Mouse (Mus musculus): ENCODE measurements around the gene Rad54l.

The Rad54l gene

DNA sequence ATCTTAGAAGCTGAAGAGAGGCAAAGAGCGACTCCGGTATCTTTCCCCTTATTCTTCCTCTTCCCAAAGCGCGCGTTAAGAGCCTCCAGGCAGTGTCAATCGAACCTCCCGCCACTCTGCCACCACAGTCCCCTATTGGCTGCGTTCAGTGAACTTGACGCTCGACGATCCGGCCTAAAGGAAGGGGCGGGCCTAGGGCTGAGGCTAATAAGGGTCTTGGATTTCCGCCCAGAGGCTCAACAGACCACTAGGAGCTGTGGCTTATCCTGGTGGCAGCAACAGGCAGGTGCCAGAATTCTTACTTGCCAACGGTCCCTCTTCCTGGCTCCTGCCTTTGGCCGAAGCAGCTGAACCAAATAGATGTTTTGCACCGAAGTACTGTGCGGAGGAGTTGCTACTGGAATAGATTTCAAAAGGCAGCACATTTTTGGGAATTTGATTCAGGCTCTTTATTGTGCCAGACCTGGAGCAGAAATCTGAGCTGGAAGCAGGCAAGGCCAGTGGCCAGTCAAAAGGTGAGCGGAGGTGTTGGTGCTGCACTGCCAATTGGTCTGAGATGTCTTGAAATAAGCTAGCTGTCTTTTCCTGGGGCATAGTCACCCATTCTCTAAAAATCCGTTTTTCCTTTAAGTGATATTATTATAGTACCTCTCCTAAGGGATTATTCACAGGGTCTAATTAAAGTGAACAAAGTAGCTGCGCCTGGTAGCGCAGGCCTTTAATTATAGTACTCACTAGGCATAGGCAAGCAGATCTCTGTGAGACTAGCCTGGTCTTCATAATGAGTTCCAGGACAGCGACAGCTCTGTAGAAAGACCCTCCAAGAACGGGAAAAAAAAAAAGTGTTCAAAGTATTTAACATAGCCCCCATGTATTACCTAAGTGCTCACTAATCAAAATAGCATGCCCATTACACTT is at the start of gene Rad54l, which contains the start of gene Pomgnt1:
Gene Rad54l (minus strand): TSS at position 89 of the 918 bp plus-strand sequence.
Gene Pomgnt1 (plus strand): TSS at position 239 of the 918 bp plus-strand sequence.
- peak; percentile 76 to 81 for DNase-seq (ENCODE audit: low spot score in 2 of 2)

DNA sequence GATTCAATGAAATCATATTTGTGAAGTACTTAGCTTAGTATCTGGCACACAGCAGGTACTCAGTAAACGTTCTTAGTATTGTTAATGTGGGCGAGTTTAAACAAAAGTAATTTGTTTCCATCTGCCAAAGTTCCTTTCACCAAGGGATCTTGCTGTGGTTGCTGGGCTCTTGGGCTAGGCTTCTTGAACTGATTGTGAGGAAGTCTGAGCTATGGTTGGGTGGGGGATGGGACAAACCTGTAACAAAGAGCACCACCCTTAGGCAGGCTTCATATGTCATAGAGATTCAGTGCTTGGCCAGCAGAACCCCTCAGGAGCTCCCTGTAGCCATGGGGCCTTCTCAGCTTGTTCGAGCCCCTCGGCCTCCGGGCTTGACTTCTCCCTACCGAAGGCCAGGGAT is 49.6 kb upstream of the Rad54l start, which contains the start of the genes 1700042G07Rik and Gm49337:
Gene 1700042G07Rik (plus strand): TSS at position 301 of the 400 bp plus-strand sequence.
Gene Gm49337 (plus strand): TSS at position 313 of the 400 bp plus-strand sequence.
- DNase-seq (ENCODE audit: low spot score in 2 of 2) = no peak

DNA sequence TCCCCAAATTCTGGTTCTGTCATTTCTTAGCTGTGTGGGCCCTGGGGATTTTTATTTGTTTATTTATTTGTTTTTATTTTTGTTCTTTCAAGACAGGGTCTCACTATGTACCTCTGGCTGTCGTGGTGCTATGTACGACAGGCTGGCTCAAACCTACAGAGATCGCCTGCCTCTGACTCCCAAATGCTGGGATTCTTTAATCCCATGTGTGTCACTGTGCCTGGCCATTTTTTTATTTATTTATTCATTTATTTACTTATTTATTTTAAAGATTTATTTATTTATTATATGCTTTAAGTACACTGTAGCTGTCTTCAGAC is 45.8 kb upstream of the Rad54l start:
- no peak for DNase-seq (ENCODE audit: low spot score in 2 of 2)

DNA sequence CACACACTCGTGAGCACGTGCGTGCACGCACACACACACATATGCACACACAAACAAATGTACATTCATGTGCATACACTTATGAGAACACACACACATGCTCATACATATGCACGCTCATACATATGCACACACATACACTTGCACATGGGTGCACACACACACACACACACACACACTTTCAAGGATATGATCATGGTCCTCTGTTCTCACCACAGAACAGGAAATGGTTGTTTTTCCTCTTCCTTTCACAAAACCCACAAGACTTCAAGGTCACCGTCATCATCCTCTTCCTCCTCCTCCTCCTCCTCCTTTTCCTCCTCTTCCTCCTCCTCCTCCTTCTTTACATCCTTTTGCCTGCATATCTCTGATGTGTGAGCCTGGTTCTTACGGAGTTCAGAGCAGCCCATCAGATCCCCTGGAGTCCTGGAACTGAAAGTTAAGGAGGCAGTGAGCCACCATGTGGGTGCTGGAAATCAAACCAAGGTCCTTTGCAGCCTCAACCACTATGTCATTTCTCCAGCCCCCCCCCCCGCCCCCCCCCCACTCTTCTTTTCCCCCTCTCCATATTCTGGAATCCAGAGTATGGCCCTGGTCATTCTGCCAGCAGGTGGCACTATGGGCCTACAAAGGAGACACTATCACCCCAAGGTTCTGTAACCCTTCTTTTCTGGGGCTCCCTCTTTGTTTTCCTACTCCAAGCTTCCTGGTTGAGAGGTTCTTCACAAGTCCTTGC is 45.3 kb upstream of the Rad54l start:
- peak; percentile 44 to 57 for DNase-seq (ENCODE audit: low spot score in 2 of 2)

DNA sequence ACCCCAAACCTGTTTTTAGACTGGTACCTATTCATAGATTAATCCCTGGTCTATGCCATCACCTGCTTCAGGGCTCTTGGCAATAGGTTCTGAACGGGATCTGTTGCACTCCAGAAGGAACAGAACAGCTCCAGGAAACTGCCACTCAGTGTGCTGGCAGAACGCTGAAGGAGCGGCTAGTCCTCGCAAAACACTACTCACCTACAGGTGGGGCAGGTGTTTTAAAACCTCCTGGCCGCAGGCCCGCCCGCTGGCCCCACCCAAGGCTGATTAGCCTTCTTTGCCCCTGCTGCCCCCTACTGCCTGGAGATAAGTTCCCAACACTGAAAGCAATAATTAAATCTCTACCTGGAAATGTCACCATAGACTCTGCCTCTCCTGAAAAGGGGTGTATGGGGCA is 43.9 kb upstream of the Rad54l start, which contains the start of gene Tspan1:
Gene Tspan1 (minus strand): TSS at position 198 of the 400 bp plus-strand sequence.
- no peak for DNase-seq (ENCODE audit: low spot score in 2 of 2)

DNA sequence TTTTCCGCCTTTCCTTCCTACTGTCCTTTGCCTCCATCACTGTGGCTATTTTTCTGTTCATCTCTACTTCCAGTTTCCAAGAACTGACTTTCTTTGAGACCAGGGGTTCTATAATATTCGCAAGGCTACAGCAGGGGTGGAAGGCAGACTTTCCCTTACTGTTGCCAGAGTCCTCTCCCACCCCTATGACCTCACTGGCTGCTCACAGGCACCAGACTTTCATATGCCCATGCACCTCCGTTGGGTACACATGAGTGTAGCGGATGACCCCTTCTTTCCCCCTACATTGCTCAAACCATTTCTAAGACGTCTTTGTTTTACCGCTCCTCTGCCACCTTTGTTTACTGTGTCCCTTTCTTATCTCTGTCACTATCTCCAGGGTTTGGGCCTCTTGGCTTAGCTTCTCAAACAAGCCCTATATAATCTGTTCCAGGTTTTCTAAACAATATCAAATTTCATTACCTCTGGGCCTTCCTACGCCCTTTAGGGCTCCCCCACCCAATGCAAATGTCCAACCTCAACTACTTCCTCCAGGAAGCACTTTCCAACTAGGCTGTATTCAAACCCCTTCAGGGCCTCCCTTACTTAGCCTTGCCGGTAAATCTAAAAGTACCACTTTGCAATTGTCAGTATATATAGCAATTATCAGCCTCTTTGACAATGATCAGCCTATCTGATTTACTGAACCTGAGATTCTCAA is 42.4 kb upstream of the Rad54l start:
- DNase-seq (ENCODE audit: low spot score in 2 of 2) = no peak

DNA sequence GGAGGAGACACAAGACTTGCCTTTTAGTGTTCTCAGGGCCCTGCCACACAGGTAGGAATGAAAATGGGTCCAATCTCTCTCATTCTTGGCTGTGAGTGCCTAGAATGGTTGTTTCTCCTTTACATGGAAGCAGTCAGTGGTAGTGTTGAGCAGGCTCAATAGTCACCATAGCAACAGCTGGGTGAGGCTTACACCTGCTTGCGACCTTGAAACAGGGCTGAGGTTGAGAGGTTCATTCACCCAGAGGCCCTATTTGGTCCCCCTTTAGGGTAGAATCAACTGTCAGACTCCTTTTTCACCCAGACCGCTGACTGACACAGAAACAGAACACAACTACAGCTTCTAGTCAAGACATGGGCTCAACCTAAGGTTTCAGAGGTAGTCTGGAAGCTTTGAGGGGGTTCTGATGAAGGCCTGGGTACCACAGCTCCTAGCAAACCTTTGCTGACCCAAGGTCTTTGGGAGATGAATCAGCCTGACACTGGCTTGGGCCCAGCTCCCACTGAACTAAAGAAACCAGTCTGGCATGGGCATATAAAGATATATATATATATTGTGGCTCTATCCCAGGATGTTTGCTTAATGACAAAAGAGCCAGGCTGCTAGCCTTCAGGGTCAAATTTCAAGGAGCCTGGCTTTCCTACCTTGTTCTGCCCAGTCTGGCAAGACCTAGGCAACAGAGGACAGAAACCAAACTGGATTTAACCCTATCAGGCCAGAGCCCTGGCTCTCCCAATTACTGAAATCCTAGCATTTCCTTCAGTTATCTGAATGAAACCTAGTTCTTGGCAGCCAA is 41.5 kb upstream of the Rad54l start:
- DNase-seq (ENCODE audit: low spot score in 2 of 2) = no peak

DNA sequence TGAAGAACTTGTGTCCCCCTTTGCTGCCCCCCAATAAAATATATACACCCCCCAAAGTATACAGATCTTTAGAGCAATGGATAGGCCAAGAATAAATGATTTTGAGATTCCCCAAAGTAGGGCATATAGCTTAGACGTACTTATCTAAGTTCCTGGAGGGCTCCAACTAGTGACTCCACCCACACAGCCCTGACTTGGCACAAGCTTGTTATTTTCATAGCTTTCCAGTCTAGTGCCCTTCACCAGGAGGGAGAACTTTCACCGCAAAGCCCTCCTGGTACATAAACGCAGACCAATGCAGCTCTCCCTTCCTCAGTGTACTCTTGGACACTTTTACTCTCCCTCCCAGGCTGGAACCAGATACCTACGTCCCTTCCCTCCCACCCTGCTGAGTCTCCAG is 38.7 kb upstream of the Rad54l start:
- DNase-seq (ENCODE audit: low spot score in 2 of 2) = no peak

DNA sequence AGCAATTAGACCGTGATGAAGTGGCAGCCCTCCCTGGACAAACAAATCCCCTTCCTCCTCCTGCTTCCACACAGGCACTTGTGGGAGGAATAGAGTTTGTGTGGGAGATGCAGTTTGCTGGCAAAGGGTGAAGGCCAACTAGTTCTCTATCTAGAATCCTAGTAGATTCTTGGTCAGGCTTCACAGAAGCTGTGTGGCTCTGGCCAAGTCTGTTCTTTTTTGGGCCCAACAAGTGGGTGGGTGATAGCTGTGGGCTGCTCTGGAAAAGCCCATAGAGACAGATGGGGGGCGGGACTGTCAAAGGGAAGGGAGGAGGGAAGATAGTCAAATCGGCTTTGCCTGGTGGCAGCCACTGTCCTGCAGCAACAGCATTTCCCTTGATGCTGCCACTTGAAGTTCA is 37.3 kb upstream of the Rad54l start:
- DNase-seq (ENCODE audit: low spot score in 2 of 2) = no peak

DNA sequence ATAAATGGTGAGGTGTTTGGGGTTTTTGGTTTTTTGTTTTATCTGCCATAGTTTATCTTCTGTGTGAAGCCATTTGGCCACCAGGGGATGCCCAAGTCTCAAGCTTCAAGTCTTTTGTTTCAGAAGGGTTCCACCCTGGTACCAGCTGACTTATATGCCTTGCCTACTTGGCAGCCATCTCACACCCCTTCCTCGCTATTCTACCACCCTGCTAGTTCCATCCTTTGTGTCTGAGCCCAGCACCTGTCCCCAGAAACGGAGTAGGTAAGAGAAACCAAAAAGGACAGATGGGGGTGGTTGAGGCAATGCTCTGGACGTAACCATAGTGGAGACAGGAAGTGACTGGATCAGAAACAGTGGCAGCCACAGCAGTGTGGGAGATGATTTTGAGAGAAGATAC is 36.4 kb upstream of the Rad54l start:
- DNase-seq (ENCODE audit: low spot score in 2 of 2) = no peak

DNA sequence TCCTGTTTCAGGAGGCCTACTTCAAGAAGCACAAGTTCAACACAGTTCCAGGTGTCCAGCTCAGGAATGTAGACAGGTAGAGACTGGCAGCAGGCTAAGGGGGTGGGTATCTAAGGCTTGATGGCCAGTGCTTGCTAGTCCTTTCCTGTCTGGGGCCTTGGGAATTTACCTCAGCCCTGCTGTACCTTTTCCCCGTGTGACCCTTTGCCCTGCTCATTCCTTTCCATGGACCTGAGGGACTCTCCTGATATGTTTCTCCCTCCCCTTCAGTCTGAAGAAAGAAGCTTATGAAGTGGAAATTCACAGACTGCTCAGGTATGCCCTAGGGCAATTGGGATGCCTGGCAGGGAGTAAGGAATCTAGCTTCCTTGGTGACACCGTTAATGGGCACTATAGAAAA is 34.4 kb upstream of the Rad54l start:
- no peak for DNase-seq (ENCODE audit: low spot score in 2 of 2)

DNA sequence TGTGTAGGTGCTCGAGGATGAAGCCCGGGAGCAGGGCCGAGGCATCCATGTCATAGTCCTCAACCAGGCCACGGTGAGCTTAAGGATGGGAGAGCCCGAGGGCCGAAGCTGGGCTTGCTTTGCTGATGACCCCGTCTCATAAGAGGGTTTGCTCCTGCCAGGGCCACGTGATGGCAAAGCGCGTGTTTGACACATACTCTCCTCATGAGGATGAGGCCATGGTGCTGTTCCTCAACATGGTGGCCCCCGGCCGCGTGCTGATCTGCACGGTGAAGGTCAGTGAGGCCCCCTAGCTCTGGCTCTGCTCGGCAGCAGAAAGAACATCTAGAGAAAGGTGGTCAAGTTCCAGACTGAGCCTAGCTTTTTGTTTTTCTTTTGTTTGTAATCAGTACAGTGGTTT is 29.2 kb upstream of the Rad54l start:
- DNase-seq (ENCODE audit: low spot score in 2 of 2) = no peak

DNA sequence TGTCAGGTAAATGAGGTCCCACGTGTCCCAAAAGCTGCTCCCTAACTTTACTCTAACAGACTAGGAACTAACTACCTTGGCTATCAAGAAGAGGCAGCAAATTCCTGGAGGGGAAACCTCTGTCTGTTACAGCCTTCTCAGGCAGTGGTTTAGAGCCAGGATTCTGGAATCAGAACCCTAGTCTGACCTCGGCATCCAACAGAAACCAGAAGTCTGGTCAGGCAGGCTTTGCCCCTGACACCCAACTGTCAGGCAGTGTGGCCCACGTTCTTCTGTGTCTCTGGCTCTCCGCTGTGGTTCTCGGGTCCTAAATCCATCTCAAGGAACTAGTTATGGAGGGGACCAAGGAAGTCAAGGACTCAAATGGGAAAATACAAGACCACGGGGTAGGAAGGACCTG is 27.7 kb upstream of the Rad54l start, which contains the start of gene Lurap1:
Gene Lurap1 (minus strand): TSS at position 101 of the 400 bp plus-strand sequence.
- DNase-seq (ENCODE audit: low spot score in 2 of 2) = no peak

DNA sequence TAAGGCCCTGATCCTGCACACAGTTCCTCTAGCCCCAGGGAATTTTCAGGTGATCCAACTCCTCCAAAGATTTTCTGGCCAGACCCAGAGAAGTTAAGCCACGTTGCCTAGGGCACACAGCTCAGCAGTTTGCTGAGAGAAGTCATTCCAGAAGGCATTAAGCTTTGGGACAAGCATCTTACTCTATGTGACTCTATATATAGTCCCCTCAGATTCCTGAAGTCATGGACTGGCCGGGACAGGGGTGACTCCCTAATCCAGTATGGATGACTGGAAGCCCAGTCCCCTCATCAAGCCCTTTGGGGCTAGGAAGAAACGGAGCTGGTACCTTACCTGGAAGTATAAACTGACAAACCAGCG is 27.4 kb upstream of the Rad54l start:
- DNase-seq (ENCODE audit: low spot score in 2 of 2) = no peak

DNA sequence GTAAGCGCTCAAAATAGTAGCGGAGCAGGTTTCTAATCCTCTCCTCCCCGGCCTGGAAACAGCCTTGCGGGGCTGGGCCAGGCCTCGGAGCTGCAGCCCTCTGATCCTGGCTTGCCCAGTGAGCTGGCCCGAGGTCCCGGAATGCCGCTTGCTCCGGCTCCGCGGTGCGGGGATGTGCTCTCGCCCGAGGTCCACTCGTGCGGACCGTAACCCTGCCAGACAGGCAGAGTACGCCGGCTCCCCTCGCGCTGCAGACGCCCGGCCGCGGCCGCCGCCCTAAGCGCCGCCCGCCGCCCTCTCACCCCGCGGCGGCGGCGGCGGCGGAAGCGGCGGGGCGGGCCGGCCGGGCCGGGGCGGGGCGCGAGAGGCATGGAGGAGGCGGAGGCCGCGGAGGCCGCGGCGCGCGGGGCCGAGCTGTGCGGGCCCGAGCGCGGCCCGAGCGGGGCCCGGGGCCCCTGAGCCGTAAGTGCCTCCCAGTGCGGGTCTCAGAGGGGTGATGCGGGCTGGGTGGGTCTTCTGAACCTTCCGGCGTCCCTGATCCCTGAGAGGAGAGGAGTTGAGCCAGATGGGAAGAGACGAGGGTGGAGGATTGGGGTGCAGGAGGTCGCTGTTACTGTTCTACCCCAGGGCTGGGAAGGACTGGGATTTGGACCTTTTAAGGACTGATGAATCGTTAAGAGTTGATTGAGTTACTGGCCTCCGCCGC is 26.8 kb upstream of the Rad54l start:
- DNase-seq (ENCODE audit: low spot score in 2 of 2) = peak; percentile 54 to 62

DNA sequence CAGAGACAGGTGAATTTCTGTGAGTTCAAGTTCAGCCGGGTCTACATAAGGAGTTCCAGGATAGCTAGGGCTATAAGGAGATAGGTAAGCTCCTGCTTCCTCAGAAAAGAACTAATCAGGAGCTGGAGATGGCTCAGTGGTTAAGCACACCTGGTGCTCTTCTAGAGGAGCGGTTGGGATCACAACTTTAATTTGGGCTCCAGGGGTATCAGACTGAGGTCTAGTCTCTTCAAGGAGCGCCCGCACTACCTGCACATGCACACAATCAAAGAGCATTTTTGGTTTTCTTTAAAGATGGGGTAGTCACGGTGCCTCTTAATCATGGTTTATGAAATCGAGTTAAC is 26.3 kb upstream of the Rad54l start:
- no peak for DNase-seq (ENCODE audit: low spot score in 2 of 2)

DNA sequence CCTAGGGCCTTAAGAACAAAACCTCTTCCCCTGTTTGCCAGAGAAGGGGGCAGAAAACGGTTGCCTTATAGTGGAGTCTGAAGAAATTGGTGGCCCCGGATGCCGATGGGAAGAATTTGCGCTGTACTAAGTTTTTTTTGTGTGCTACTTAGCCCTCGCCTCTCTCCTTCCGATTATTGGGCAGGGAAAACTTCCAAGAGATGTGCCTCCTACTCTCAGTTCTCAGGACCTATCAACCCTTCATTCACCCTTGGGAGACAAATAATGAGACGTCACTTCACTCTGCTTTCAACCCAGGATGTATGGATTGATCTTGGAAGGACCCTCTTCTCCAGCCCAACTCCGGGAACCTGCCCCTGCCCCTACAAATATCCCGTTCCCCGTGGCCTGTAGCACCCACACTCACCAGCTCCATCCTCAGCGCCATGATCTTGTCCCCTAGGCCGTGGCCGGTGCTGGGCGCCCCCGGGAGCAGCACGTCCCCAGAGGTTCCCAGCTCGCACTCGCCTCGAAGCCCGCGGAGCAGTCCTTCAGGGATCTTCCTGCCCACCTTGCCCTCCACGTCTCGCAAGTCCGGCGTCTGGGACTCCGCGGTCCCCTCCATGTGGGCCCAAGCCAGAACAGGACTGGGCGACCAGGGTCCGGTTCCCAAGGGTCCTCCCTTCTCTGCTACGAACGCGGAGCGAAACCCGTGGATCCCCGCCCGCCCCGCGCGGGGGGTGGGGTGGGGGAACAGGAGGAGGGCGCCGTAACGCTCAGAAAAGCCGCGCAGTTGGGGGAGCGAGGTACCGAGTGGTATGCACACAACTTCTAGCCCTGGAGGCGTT is 20.6 kb upstream of the Rad54l start:
- peak; percentile 65 to 71 for DNase-seq (ENCODE audit: low spot score in 2 of 2)

DNA sequence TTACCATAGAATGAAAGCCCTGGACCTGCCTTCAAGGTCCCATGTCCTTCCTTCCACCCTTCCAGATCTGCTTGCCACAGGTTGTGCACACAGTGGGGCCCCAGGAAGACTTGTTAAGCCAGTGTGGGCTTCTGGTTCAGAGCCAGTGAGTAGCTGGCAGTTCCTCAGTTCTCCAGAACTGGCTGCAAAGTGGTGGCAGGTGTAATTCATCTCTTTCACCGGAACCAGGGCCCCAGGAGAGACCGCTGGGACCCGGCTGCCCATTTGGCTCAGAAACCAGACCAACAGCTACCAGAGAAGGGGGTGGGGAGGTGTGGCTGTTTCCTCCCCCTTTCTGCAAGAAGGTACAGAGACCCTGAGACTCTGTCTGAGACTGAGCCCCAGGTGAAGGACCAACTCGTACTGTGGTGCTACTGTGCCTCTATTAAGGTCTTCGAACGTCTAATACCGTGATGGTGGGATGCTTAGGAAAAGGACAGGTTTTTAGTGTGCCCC is 19.9 kb upstream of the Rad54l start:
- peak; percentile 17 to 24 for DNase-seq (ENCODE audit: low spot score in 2 of 2)

DNA sequence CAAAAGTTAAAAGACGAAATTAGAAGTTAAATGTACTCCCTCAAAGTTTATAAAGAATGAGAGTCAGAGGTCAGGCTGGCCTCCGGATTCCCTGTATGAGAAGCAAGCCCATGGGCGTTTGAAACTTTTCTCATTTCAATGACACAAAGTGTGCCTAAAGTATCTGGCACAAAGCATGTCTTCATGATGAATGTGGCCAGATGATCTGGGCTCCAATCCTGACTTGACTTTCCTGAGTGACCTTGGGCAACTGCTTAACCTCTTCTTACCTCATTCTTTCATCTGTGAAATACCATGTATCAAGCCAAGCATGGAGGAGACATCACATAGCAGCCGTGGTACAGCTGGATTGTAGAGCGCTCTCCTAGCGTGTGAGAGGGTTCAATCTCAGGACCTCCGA is 18.8 kb upstream of the Rad54l start:
- no peak for DNase-seq (ENCODE audit: low spot score in 2 of 2)

DNA sequence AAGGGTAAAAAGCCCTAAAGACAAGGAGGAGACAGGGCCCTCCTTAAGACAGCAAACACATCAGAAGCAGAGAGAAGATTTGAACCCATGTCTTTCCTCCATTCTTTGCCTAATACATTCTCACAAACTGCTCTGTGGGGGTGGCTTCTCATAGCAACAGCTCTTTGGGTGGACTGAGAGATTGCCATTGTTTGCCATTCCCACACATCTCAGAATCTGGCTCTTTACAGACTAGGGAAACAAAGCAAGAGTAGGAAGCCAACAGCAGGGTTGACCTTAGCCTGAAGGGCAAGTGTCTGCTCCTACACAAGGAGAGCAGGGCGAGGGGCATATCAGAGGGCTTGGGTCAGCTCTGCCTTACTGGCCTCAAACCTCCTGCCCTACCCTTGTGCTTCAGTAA is 18.2 kb upstream of the Rad54l start:
- DNase-seq (ENCODE audit: low spot score in 2 of 2) = no peak
